Mouse (Mus musculus): ENCODE data around the gene Syne2.

The Syne2 gene

GRCm38 (mm10) chr12:75924852-75925251 is 106.9 kb downstream of the Syne2 start:
- DNase-seq (ENCODE audit: low read depth, low spot score), result no peak

- DNase-seq (ENCODE audit: low read depth, low spot score), result no peak
Measured at GRCm38 (mm10) chr12:75927596-75927995, 109.7 kb downstream of the Syne2 start.

- DNase-seq (ENCODE audit: low read depth, low spot score), result no peak
Measured at GRCm38 (mm10) chr12:75933561-75933960, 115.6 kb downstream of the Syne2 start.

- DNase-seq (ENCODE audit: low read depth, low spot score), result peak; percentile 10
Measured at GRCm38 (mm10) chr12:75951328-75951727, 133.4 kb downstream of the Syne2 start.

- no peak for DNase-seq (ENCODE audit: low read depth, low spot score)
Measured at GRCm38 (mm10) chr12:75952011-75952410, 134.1 kb downstream of the Syne2 start.

- no peak for DNase-seq (ENCODE audit: low read depth, low spot score)
Measured at GRCm38 (mm10) chr12:75966441-75967195, 148.7 kb downstream of the Syne2 start.

- no peak for DNase-seq (ENCODE audit: low read depth, low spot score)
Measured at GRCm38 (mm10) chr12:75979079-75979478, 161.1 kb downstream of the Syne2 start.

- no peak for DNase-seq (ENCODE audit: low read depth, low spot score)
Measured at GRCm38 (mm10) chr12:75983336-75983735, 165.4 kb downstream of the Syne2 start.

GRCm38 (mm10) chr12:75992226-75992858 is 174.4 kb downstream of the Syne2 start:
- no peak for DNase-seq (ENCODE audit: low read depth, low spot score)

- DNase-seq (ENCODE audit: low read depth, low spot score), result no peak
Measured at GRCm38 (mm10) chr12:75992946-75993345, 175.0 kb downstream of the Syne2 start.

GRCm38 (mm10) chr12:75995086-75995485 is 177.2 kb downstream of the Syne2 start:
- no peak for DNase-seq (ENCODE audit: low read depth, low spot score)

- DNase-seq (ENCODE audit: low read depth, low spot score), result no peak
Measured at GRCm38 (mm10) chr12:75997547-75997946, 179.6 kb downstream of the Syne2 start.

- no peak for DNase-seq (ENCODE audit: low read depth, low spot score)
Measured at GRCm38 (mm10) chr12:75998416-75998815, 180.5 kb downstream of the Syne2 start.

GRCm38 (mm10) chr12:76004697-76005249 is 186.8 kb downstream of the Syne2 start:
- peak; percentile 16 for DNase-seq (ENCODE audit: low read depth, low spot score)

- DNase-seq (ENCODE audit: low read depth, low spot score), result no peak
Measured at GRCm38 (mm10) chr12:76008991-76009390, 191.1 kb downstream of the Syne2 start.

GRCm38 (mm10) chr12:76012789-76013188 is 194.9 kb downstream of the Syne2 start:
- DNase-seq (ENCODE audit: low read depth, low spot score), result no peak

GRCm38 (mm10) chr12:76013480-76013879 is 195.5 kb downstream of the Syne2 start:
- no peak for DNase-seq (ENCODE audit: low read depth, low spot score)

- no peak for DNase-seq (ENCODE audit: low read depth, low spot score)
Measured at GRCm38 (mm10) chr12:76015026-76015425, 197.1 kb downstream of the Syne2 start.

- no peak for DNase-seq (ENCODE audit: low read depth, low spot score)
Measured at GRCm38 (mm10) chr12:76015489-76015888, 197.6 kb downstream of the Syne2 start.

- peak; percentile 84 for DNase-seq (ENCODE audit: low read depth, low spot score)
Measured at GRCm38 (mm10) chr12:76016123-76017101, 198.5 kb downstream of the Syne2 start.

- DNase-seq (ENCODE audit: low read depth, low spot score), result no peak
Measured at GRCm38 (mm10) chr12:76018640-76019039, 200.7 kb downstream of the Syne2 start.

GRCm38 (mm10) chr12:76042301-76042700 is 224.4 kb downstream of the Syne2 start:
- DNase-seq (ENCODE audit: low read depth, low spot score), result no peak
